Mouse (Mus musculus): ENCODE data around the gene Ccdc92b.
"Not testable (repeated sequence)": the region's sequence is repeated elsewhere in the genome, so short reads cannot be mapped to it uniquely, and the experiment has no call there.

The Ccdc92b gene

DNA sequence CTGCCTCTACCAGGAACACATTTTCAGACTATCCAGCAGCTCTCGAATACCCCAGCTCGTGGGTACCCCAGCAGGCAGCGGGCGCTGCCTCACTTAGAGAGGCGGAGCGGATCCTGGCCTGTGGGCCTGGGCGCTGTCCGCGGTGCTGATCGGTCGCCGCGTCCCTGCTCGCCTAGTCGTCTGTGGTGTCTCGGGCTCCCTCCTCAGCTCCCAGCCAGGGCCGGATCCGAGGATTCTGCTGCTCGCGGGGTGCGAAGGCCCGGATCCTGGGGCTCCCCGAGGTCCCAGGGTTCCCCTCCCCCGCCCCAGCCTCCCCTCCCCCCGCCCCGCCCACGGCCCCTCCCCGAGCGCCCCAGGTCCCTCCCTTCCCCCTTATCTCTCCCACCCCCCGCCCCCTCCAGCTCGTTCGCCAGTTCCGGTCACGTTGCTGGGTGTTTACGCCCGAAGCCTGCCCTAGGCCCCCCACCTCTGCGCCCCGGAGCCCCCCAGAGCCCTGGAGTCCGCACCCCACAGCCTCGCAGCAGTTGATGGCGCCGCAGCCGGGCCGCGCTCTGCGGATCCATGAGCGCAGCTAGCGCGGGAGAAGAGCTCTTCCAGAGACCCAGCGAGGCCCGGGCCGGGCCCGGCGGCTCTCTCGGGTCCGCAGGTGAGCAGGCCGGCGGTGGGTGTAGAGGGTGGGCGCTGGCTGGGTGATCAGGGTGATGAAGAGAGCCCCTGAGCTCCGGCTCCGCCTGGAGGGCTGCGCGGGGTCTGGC, at the start of gene Ccdc92b:
Ccdc92b (plus strand) TSS at position 405 of the 755 bp plus-strand sequence.
- peak; percentile 72 for DNase-seq (ENCODE audit: low spot score)

DNA sequence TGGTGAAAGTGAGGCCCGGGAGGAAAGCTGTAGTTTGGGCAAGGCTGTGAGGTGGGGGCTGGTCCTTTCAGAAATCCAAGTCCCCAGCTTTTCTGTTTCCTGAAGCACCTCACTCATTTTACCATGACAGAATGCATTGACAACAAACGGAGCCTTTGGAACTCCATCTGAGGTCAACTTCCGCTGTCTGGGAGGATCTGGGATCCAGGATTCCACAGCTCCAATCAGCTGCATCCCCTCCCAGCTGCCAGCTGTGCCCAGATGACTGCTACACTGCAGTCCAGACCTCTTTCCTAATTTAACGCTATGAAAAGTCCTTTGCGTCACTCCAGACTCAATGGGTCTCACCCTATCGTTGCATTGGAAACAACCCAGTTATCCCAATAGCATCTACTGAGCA, 49.7 kb upstream of the Ccdc92b start:
- DNase-seq (ENCODE audit: low spot score), result no peak

- no peak for DNase-seq (ENCODE audit: low spot score)
These were observed 46.8 kb upstream of the Ccdc92b start for GRCm38 (mm10) chr11:74572459-74573061.

GRCm38 (mm10) chr11:74574768-74575434, 44.5 kb upstream of the Ccdc92b start:
- no peak for DNase-seq (ENCODE audit: low spot score)

- DNase-seq (ENCODE audit: low spot score), result no peak
These were observed 43.5 kb upstream of the Ccdc92b start for GRCm38 (mm10) chr11:74575940-74576339.

DNA sequence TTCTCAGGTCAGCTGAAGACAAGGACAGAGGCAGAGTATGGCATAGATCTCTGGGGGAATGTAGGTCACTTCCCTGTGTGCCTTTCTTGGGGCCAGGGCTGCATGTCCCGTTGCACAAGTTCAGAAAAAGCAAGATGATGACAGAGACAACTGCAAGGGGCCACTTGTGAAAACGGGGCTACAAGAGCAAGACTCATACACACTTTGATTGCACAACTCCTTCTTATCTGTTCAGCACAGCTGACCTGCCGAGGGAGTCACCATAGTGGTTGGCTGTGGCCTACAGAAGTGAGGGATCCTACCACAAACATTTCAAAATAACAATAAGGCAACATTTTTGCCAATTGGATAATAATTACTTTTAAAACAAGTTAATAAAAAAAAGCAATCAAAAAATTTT, 42.3 kb upstream of the Ccdc92b start:
- no peak for DNase-seq (ENCODE audit: low spot score)

DNA sequence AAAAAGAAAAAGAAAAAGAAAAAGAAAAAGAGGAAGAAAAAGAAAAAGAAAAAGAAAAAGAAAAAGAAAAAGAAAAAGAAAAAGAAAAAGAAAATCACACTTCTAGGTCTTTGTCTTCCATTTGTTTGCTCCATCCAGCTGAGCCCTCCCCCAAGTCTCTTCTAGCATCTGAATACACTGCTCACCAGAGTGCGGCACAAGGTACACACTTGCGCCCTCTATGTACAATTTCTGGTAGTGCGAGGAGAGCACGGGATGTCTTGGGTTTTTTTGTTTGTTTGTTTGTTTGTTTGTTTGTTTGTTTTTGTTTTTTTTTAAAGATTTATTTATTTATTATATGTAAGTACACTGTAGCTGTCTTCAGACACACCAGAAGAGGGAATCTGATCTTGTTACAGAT, 38.1 kb upstream of the Ccdc92b start:
- not testable (repeated sequence) for DNase-seq (ENCODE audit: low spot score)

DNA sequence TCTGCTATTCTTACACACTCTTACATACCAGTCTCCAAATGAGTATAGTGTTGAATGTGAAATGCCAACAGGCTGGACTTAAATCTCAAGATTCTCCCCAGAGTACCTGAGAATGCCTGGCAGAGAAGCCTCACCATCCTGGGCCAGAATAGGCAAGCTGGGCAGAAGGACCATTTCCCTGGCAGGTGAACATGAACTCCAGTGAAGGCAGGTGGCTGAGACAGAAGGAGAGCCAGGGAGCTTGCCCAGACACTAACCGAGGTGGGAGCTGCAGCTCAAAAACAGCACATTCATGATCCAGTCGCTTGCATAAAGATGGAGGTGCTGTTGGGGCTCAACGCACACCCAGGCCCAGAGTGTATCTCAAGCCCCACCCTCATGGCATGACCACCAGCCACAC, 36.9 kb upstream of the Ccdc92b start:
- DNase-seq (ENCODE audit: low spot score), result no peak

DNA sequence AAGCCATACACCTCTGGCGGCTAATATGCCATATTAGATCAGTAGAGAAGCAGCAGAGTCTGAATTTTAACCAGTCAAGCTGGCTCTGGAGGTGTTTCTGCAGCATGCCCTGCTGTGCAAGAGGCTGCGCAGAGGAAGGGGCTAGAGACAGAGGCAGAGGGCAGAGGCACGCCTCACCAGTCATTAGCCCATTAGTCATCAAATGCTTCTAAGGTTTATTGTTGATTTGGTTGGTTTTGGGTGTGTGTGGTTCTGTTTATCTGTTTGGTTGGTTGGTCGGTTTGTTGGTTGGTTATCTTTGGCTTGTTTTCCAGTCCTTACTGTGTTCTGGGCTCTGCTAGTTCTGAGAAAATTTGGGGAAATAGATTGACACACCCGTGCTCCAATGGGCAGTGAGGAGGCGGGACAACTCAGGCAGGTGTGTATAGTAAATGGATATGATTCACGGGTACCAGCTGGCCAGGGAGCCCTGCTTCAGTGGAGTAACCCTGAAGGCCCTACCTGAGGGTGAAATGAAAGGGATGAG, 35.5 kb upstream of the Ccdc92b start:
- no peak for DNase-seq (ENCODE audit: low spot score)

DNA sequence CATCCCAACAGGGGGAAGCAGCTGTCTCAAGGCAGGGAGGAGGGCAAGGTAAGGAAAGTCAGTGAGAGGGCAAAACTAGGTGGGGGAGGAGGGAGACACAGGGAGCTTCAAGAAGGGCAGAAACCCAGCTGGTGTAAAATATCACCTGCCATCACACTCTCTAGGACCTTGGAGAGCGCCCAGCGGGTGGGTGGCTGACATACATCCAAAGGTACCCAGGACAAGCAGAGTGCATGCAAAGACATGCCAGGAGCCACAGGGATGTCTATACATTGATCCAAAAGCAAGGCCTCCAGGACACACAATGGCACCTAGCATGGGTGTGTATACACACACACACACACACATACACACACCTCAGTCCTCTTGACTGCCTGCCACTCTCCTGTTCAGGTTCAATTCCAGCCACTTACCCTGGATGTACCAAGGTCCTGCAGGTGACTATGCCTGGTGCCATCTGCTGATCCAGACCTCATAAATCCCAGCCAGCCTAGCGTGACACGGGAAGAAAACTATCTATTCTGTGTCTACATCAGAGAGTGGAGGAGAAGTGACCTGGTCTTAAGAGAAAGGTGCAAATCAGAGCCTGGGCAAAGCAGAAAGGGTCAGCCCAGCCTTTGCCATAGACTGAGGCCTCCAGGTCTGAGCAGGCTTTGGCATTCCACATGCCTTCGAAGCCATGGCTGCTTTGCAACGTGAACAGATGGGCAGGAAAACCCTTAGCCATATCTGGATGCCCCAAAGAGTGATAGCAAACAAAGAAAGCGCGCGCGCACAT, 34.3 kb upstream of the Ccdc92b start:
- DNase-seq (ENCODE audit: low spot score), result no peak

DNA sequence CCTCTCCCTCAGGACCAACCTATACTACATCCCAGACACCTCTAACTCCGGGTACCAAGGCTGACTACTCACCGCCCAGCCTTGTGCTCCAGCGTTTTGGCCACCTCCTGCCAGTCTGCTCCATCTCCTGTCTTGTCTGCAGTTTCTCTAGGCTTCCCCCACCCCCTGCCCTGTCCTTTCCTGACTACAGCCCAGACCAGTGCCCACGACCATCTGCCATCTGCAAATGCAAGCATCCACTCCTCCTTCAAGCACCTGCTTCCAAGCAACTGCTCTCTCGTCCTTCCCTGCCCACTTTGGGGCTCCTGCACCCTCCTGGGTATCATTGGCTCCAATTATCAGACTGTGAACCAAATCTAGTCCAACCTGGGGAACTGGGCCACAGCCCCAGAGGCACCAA, 33.0 kb upstream of the Ccdc92b start:
- DNase-seq (ENCODE audit: low spot score), result no peak

- no peak for DNase-seq (ENCODE audit: low spot score)
These were observed 29.8 kb upstream of the Ccdc92b start for GRCm38 (mm10) chr11:74589401-74590238.

GRCm38 (mm10) chr11:74590239-74590596, 29.2 kb upstream of the Ccdc92b start:
- no peak for DNase-seq (ENCODE audit: low spot score)

DNA sequence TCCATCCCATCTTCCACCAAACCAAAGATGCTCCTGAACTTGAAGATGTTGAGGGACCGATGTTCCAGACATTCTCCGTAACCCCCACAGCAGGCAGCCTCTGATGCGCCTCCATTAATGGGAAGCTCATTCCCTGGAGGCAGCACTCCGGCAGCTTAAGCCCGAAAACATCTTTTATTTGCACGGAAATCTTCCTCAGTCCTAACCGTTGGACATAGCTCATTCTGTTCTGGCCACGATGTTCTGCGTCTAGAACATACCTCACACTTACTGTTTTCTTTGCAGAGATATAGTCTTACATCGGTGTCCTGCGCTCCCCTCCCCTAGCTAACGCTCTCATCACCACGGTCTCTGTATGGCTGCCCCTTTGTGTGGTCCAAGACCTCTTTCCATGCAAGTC, 28.7 kb upstream of the Ccdc92b start:
- DNase-seq (ENCODE audit: low spot score), result no peak

DNA sequence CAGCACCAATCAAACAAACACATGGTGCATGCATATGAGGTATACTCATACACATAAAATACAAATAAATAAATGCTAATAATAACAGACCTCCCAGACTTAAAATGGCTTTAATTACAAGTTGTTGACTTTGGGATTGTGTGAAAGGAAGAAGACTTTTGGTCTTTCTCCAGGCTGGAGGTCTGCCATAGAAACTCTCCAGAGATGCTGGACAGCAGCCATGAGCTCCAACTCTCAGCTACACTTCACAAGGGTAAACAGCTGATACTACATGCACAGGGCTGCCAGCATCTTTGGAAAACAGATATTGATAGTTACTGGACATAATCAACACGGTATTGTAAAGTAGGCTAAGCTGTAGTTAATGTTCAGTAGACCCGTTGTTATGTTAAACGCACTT, 27.2 kb upstream of the Ccdc92b start:
- no peak for DNase-seq (ENCODE audit: low spot score)

GRCm38 (mm10) chr11:74597283-74597989, 22.0 kb upstream of the Ccdc92b start:
- DNase-seq (ENCODE audit: low spot score), result no peak

DNA sequence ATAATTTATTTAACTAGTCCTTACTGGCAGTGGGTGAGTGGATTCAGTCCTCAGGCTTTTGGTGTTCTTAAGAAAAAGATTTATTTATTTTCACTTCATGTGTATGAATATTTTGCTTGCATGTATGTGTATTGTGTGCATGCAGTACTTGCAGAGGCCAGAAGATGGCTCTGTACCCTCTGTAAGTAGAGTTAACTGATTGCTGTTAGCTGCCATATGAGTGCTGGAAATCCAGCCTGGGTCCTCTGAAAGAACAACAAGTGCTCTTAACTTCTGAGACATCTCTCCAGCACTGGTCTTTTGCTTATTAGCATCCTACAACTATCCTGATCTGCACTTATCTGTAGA, 21.4 kb upstream of the Ccdc92b start:
- DNase-seq (ENCODE audit: low spot score), result no peak

DNA sequence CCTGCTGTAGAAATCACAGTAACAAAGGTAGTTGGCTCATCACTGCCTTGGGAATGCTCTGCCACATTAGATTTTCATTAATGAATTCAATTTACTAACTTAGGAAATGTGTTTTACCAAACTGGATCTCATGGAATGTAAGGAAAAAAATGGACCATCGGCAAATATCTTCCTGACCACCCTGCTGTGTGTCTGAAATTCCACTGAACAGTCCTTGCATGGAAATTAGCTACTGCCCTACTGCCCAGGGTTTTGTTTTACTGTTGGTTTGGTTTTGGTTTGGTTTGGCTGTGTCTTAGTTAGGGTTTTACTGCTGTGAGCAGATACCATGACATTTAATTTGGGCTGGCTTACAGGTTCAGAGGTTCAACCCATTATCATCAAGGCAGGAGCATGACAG, 17.1 kb upstream of the Ccdc92b start:
- DNase-seq (ENCODE audit: low spot score), result no peak

- DNase-seq (ENCODE audit: low spot score), result no peak
These were observed 9.3 kb upstream of the Ccdc92b start for GRCm38 (mm10) chr11:74610068-74610467.

DNA sequence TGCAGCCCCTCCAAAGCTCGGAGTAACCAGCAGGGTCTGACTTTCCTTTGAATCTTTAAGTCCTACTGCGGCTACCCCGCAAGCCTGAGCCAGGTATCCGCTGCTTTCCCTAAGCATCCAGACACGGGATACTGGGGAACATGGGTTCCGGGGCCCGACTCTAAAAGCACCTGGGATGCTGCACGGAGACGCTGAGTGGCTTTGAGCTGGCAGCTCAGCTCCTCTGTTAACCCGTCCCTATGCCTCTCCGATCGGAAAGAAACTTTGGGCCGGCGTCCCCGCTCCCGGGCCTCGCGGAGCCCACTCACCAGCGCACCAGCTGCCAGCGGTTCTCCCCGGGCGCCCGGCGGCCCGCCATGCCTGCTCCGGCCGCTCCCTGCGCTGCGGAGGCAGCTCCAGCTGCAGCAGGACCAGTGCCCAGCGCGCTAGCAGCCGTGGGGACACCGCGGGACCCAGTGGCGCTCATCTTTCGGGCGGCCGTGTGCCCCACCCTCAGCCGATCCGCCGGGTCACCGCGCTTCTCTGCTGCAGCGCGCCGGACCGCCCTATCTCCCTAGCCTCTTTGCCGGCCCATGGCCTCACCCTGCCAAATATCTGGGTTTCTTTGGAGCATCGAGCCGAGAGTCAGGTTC, 8.7 kb upstream of the Ccdc92b start, which contains the start of gene Rap1gap2:
Rap1gap2 (minus strand) TSS at position 371 of the 632 bp plus-strand sequence.
- no peak for DNase-seq (ENCODE audit: low spot score)

Measured in ovary, postnatal 10 days (tissue).